Mouse (Mus musculus) CH12.LX (cell line): Measurements from ENCODE around the gene Marc1. TPM values are rescaled to one million over a fixed set of nuclear protein-coding genes. Genes with fewer than 3 reads are reported as not detected.

ENCODE experiments used
- DNase-seq: peaks from one replicate; pipeline ENCODE4 v3.0.0-alpha.2; 2013; ENCODE audit errors: extremely low read depth
- H3K27ac ChIP-seq: 2 replicates; pipeline ENCODE4 v1.5.1; 2012; ENCODE audit warnings: low read depth, mild to moderate bottlenecking, control low read depth, moderate library complexity; ENCODE audit not compliant: insufficient read depth
- H3K27me3 ChIP-seq: replicated peaks from 2 replicates; pipeline ENCODE3; 2012; ENCODE audit warnings: inconsistent platforms
- H3K36me3 ChIP-seq, 2 experiments: replicated peaks in 1 of 2; 2 replicates each; pipeline versions ENCODE3 to v1.6.1; 2012; ENCODE audit warnings: inconsistent platforms in 1 of 2, low read length in 1 of 2, mild to moderate bottlenecking in 1 of 2, mixed read lengths in 1 of 2, moderate library complexity in 1 of 2; ENCODE audit not compliant: control insufficient read depth in 1 of 2, insufficient read depth in 1 of 2
- H3K4me1 ChIP-seq, 2 experiments: 2 replicates each; pipeline ENCODE4 v1.6.1; 2012; ENCODE audit warnings: inconsistent platforms in 1 of 2, moderate library complexity in 1 of 2; ENCODE audit not compliant: insufficient read depth in 2 of 2, control insufficient read depth in 1 of 2
- H3K4me2 ChIP-seq: 2 replicates; pipeline ENCODE4 v1.6.1; 2012; ENCODE audit warnings: low read depth, mild to moderate bottlenecking, control low read depth; ENCODE audit not compliant: poor library complexity, insufficient read depth, severe bottlenecking
- H3K4me3 ChIP-seq, 3 experiments: fragments of 150-350 bp in 1 of 3; sonication (generic) in 1 of 3; replicated peaks in 1 of 3; 2 replicates each; pipeline versions ENCODE3 to v1.5.1; 2011 to 2012; ENCODE audit warnings: low read depth in 2 of 3, low read length in 2 of 3, mild to moderate bottlenecking in 2 of 3, moderate library complexity in 2 of 3, control low read depth in 1 of 3, improper control_type of control experiment in 1 of 3, inconsistent platforms in 1 of 3, mixed read lengths in 1 of 3; ENCODE audit not compliant: poor library complexity in 1 of 3
- H3K79me2 ChIP-seq: replicated peaks from 2 replicates; pipeline ENCODE4 v1.6.1; 2012; ENCODE audit warnings: mild to moderate bottlenecking, moderate library complexity; ENCODE audit not compliant: control insufficient read depth, poor library complexity, insufficient read depth, severe bottlenecking; ENCODE audit errors: extremely low read depth
- H3K9ac ChIP-seq: 2 replicates; pipeline ENCODE4 v1.6.1; 2012; ENCODE audit warnings: low read depth, mild to moderate bottlenecking, control low read depth, moderate library complexity; ENCODE audit not compliant: insufficient read depth
- H3K9me3 ChIP-seq: replicated peaks from 2 replicates; pipeline ENCODE3; 2012; ENCODE audit warnings: low read length, inconsistent platforms, mixed read lengths
- BHLHE40 ChIP-seq: IDR thresholded peaks from 2 replicates; pipeline ENCODE4 v1.6.1; 2011; ENCODE audit warnings: mild to moderate bottlenecking, low read depth, low read length, improper control_type of control experiment
- CHD1 ChIP-seq: IDR thresholded peaks from 2 replicates; pipeline ENCODE4 v1.6.1; 2012; ENCODE audit warnings: low read depth, low read length, improper control_type of control experiment, inconsistent platforms
- CHD2 ChIP-seq: IDR thresholded peaks from 2 replicates; pipeline ENCODE4 v1.6.1; 2011; ENCODE audit warnings: low read length, improper control_type of control experiment
- CTCF ChIP-seq, 2 experiments: IDR thresholded peaks in 1 of 2; conservative IDR thresholded peaks in 1 of 2; 2 replicates each; pipeline ENCODE4 v1.5.1; 2011 to 2012; ENCODE audit warnings: low read depth in 2 of 2, low read length in 2 of 2, improper control_type of control experiment in 1 of 2, inconsistent platforms in 1 of 2, mild to moderate bottlenecking in 1 of 2, moderate library complexity in 1 of 2
- E2F4 ChIP-seq: IDR thresholded peaks from 2 replicates; pipeline ENCODE4 v1.6.1; 2011; ENCODE audit warnings: low read depth, low read length, improper control_type of control experiment; ENCODE audit not compliant: insufficient replicate concordance
- ELF1 ChIP-seq: IDR thresholded peaks from 2 replicates; pipeline ENCODE4 v1.6.1; 2014; ENCODE audit warnings: low read depth, mild to moderate bottlenecking, inconsistent platforms, low read length, improper control_type of control experiment
- EP300 ChIP-seq: IDR thresholded peaks from 2 replicates; pipeline ENCODE4 v1.6.1; 2011; ENCODE audit warnings: low read length, improper control_type of control experiment
- ETS1 ChIP-seq: conservative IDR thresholded peaks from 2 replicates; pipeline ENCODE4 v1.6.1; 2012; ENCODE audit warnings: low read depth, mild to moderate bottlenecking, inconsistent platforms, low read length, improper control_type of control experiment, moderate library complexity
- GABPA ChIP-seq: IDR thresholded peaks from 2 replicates; pipeline ENCODE4 v1.6.1; 2012; ENCODE audit warnings: low read depth, low read length, improper control_type of control experiment, inconsistent platforms; ENCODE audit not compliant: insufficient replicate concordance
- HCFC1 ChIP-seq: IDR thresholded peaks from 2 replicates; pipeline ENCODE4 v1.6.1; 2012; ENCODE audit warnings: low read depth, mild to moderate bottlenecking, inconsistent platforms, low read length, improper control_type of control experiment
- IRF4 ChIP-seq: IDR thresholded peaks from 2 replicates; pipeline ENCODE4 v1.6.1; 2014; ENCODE audit warnings: low read depth, mild to moderate bottlenecking, inconsistent platforms, low read length, improper control_type of control experiment
- JUN ChIP-seq: IDR thresholded peaks from 2 replicates; pipeline ENCODE4 v1.6.1; 2011; ENCODE audit warnings: low read depth, mild to moderate bottlenecking, low read length, improper control_type of control experiment, moderate library complexity; ENCODE audit not compliant: insufficient read depth
- JUND ChIP-seq: conservative IDR thresholded peaks from 2 replicates; pipeline ENCODE4 v1.6.1; 2011; ENCODE audit warnings: low read depth, low read length, improper control_type of control experiment
- KAT2A ChIP-seq: IDR thresholded peaks from 2 replicates; pipeline ENCODE4 v1.6.1; 2012; ENCODE audit warnings: low read length, improper control_type of control experiment, inconsistent platforms; ENCODE audit not compliant: insufficient replicate concordance
- MAFK ChIP-seq: IDR thresholded peaks from 2 replicates; pipeline ENCODE4 v1.6.1; 2011; ENCODE audit warnings: low read length, improper control_type of control experiment; ENCODE audit not compliant: insufficient replicate concordance
- MAX ChIP-seq: IDR thresholded peaks from 2 replicates; pipeline ENCODE4 v1.6.1; 2011; ENCODE audit warnings: low read length, improper control_type of control experiment
- MAZ ChIP-seq: IDR thresholded peaks from 2 replicates; pipeline ENCODE4 v1.6.1; 2012; ENCODE audit warnings: low read depth, mild to moderate bottlenecking, inconsistent platforms, low read length, improper control_type of control experiment, moderate library complexity
- MEF2A ChIP-seq: IDR thresholded peaks from 2 replicates; pipeline ENCODE4 v1.6.1; 2014; ENCODE audit warnings: low read depth, mild to moderate bottlenecking, inconsistent platforms, low read length, improper control_type of control experiment, borderline replicate concordance
- MXI1 ChIP-seq: IDR thresholded peaks from 2 replicates; pipeline ENCODE4 v1.6.1; 2011; ENCODE audit warnings: mild to moderate bottlenecking, low read depth, low read length, improper control_type of control experiment
- MYC ChIP-seq: IDR thresholded peaks from 2 replicates; pipeline ENCODE4 v1.6.1; 2011; ENCODE audit warnings: low read depth, mild to moderate bottlenecking, improper control_type of control experiment, low read length
- NELFE ChIP-seq: IDR thresholded peaks from 2 replicates; pipeline ENCODE4 v1.6.1; 2011; ENCODE audit warnings: low read depth, low read length, improper control_type of control experiment
- NRF1 ChIP-seq: IDR thresholded peaks from 2 replicates; pipeline ENCODE4 v1.6.1; 2014; ENCODE audit warnings: low read depth, mild to moderate bottlenecking, inconsistent platforms, low read length, improper control_type of control experiment, moderate library complexity
- PAX5 ChIP-seq: IDR thresholded peaks from 2 replicates; pipeline ENCODE4 v1.6.1; 2012; ENCODE audit warnings: low read length, inconsistent platforms, mixed read lengths
- POLR2A ChIP-seq: IDR thresholded peaks from 2 replicates; pipeline ENCODE4 v1.6.1; 2011; ENCODE audit warnings: low read depth, mild to moderate bottlenecking, improper control_type of control experiment, low read length
- POLR2AphosphoS2 ChIP-seq: IDR thresholded peaks from 2 replicates; pipeline ENCODE4 v1.6.1; 2011; ENCODE audit warnings: low read depth, low read length, improper control_type of control experiment
- RAD21 ChIP-seq: IDR thresholded peaks from 2 replicates; pipeline ENCODE4 v1.6.1; 2011; ENCODE audit warnings: low read depth, mild to moderate bottlenecking, low read length, improper control_type of control experiment, moderate library complexity
- RCOR1 ChIP-seq: conservative IDR thresholded peaks from 2 replicates; pipeline ENCODE4 v1.6.1; 2012; ENCODE audit warnings: low read depth, mild to moderate bottlenecking, inconsistent platforms, low read length, improper control_type of control experiment
- SIN3A ChIP-seq: IDR thresholded peaks from 2 replicates; pipeline ENCODE4 v1.6.1; 2012; ENCODE audit warnings: low read length, improper control_type of control experiment, inconsistent platforms
- SMC3 ChIP-seq: IDR thresholded peaks from 2 replicates; pipeline ENCODE4 v1.6.1; 2011; ENCODE audit warnings: low read depth, low read length, improper control_type of control experiment
- TBP ChIP-seq: conservative IDR thresholded peaks from 2 replicates; pipeline ENCODE4 v1.6.1; 2011; ENCODE audit warnings: low read depth, low read length, improper control_type of control experiment
- TCF12 ChIP-seq: IDR thresholded peaks from 2 replicates; pipeline ENCODE4 v1.6.1; 2014; ENCODE audit warnings: low read depth, mild to moderate bottlenecking, inconsistent platforms, low read length, improper control_type of control experiment
- UBTF ChIP-seq: IDR thresholded peaks from 2 replicates; pipeline ENCODE4 v1.6.1; 2012; ENCODE audit warnings: low read depth, mild to moderate bottlenecking, inconsistent platforms, low read length, improper control_type of control experiment, moderate library complexity
- USF1 ChIP-seq: IDR thresholded peaks from 2 replicates; pipeline ENCODE4 v1.6.1; 2014; ENCODE audit warnings: low read depth, mild to moderate bottlenecking, inconsistent platforms, low read length, improper control_type of control experiment
- USF2 ChIP-seq: conservative IDR thresholded peaks from 2 replicates; pipeline ENCODE4 v1.6.1; 2011; ENCODE audit warnings: low read depth, low read length, improper control_type of control experiment
- ZC3H11A ChIP-seq: IDR thresholded peaks from 2 replicates; pipeline ENCODE4 v1.6.1; 2012; ENCODE audit warnings: low read depth, mild to moderate bottlenecking, inconsistent platforms, low read length, improper control_type of control experiment
- ZKSCAN1 ChIP-seq: IDR thresholded peaks from 2 replicates; pipeline ENCODE4 v1.6.1; 2012; ENCODE audit warnings: low read depth, inconsistent platforms, low read length, improper control_type of control experiment, borderline replicate concordance
- ZMIZ1 ChIP-seq: IDR thresholded peaks from 2 replicates; pipeline ENCODE4 v1.6.1; 2012; ENCODE audit warnings: low read depth, mild to moderate bottlenecking, inconsistent platforms, low read length, improper control_type of control experiment
- ZNF384 ChIP-seq: IDR thresholded peaks from 2 replicates; pipeline ENCODE4 v1.6.1; 2012; ENCODE audit warnings: low read depth, low read length, improper control_type of control experiment, inconsistent platforms
- dilution Hi-C: fragments of 300-500 bp; cut with MboI; formaldehyde crosslinking; loops from 2 replicates; pipeline ENCODE4 v1.14.3; 2020; ENCODE audit warnings: low sequenced_read_pairs; ENCODE audit not compliant: extremely low pct_unique_long_range_greater_than_20kb, extremely low pct_ligation_motif_present
- in situ Hi-C: fragments of 300-500 bp; cut with MboI; formaldehyde crosslinking; loops from 3 replicates; pipeline ENCODE4 v1.14.3; 2019; ENCODE audit warnings: low sequenced_read_pairs, low pct_ligation_motif_present, low pct_unique_long_range_greater_than_20kb, mixed read lengths
- polyA plus RNA-seq: library from polyadenylated mRNA; unstranded; fragments of >175 nt; gene quantifications from 2 replicates; pipeline ENCODE4 v1.2.1, GENCODE M21; 2012; ENCODE audit warnings: low read depth; ENCODE audit not compliant: insufficient read length
- total RNA-seq, 2 experiments: library from RNA; depleted of rRNA; stranded (reverse); fragments of 300-350 nt in 1 of 2; fragments of >200 nt in 1 of 2; gene quantifications; 2 replicates each; pipeline ENCODE4 v1.2.3; 2012 to 2014

Gene Marc1
- total and polyA plus RNA-seq, 3 experiments = not detected

DNA sequence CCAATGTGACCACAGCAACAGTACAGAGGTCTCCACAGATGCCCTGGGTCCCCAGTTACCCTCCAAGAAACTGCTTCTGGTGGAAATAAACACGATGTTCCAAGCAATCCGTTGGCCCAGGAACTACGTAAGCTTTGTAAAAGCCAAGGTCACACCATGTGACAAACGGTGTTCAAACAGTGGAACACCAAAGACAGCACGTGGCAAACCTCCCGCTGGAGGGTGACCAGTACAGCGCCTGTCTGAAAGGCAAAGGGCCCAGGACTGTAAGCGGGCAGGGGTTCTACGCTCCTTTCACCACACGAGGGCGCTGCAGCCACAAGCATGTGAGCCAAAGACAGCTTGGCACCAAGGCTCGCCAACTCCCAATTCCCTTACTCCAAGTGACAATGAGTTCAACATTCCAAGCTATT lies 13.3 kb upstream of the Marc1 start:
- in situ Hi-C loops (no loop called here), dilution Hi-C loops (no loop called here)
- H3K4me3 ChIP-seq = peak overlapping the region in 1 of 3 experiments; percentile 34
- H3K27ac ChIP-seq = no peak overlapping the region
- no peak overlapping the region for H3K9ac ChIP-seq
- peak; percentile 92 for DNase-seq
- no peaks in the 10 kb centered on the region for H3K79me2 ChIP-seq
- no peaks in the 10 kb centered on the region for H3K9me3 ChIP-seq
- no peaks in the 10 kb centered on the region for H3K27me3 ChIP-seq
- H3K4me2 ChIP-seq = peak overlapping the region; percentile 97
- TF ChIP-seq USF2 (peak; percentile 41), POLR2AphosphoS2 (no peak), RAD21 (peak; percentile 86), SIN3A (peak; percentile 89), KAT2A (no peak), UBTF (no peak), ZC3H11A (no peak), CHD1 (no peak), MEF2A (no peak; the same call in 1 of the 2 replicates), MXI1 (peak; percentile 94), ZNF384 (no peak), GABPA (no peak), JUN (no peak), BHLHE40 (peak; percentile 93), MAFK (no peak), TBP (no peak), PAX5 (no peak), ZMIZ1 (no peak), SMC3 (peak; percentile 76), NELFE (peak; percentile 63; the same call in 1 of the 2 replicates), MAX (peak; percentile 99), NRF1 (peak; percentile 24; the same call in 1 of the 2 replicates), CTCF (conservative IDR thresholded peaks at IDR 0.05 in 1 of 2, IDR thresholded peaks at IDR 0.05 in 1 of 2; ENCODE audit: low read depth in 2 of 2, low read length in 2 of 2) (peak; percentile 76 to 94), TCF12 (0 out of 2 replicates have a peak, but pooled peaks have one; percentile 20), JUND (no peak), USF1 (peak; percentile 60), RCOR1 (no peak), POLR2A (no peak), MYC (peak; percentile 98), ELF1 (no peak), CHD2 (no peak), HCFC1 (peak; percentile 27; the same call in 1 of the 2 replicates), ZKSCAN1 (no peak), EP300 (no peak), E2F4 (0 out of 2 replicates have a peak, but pooled peaks have one; percentile 17), IRF4 (peak; percentile 44; the same call in 1 of the 2 replicates), ETS1 (no peak), MAZ (no peak)
- peaks cover 6 to 15% of the 10 kb centered on the region in 2 experiments for H3K4me1 ChIP-seq
- H3K36me3 ChIP-seq = peaks cover 10 to 54% of the 10 kb centered on the region in 2 experiments
